Mouse (Mus musculus): ENCODE data around the gene Chrna9.

Gene Chrna9

DNA sequence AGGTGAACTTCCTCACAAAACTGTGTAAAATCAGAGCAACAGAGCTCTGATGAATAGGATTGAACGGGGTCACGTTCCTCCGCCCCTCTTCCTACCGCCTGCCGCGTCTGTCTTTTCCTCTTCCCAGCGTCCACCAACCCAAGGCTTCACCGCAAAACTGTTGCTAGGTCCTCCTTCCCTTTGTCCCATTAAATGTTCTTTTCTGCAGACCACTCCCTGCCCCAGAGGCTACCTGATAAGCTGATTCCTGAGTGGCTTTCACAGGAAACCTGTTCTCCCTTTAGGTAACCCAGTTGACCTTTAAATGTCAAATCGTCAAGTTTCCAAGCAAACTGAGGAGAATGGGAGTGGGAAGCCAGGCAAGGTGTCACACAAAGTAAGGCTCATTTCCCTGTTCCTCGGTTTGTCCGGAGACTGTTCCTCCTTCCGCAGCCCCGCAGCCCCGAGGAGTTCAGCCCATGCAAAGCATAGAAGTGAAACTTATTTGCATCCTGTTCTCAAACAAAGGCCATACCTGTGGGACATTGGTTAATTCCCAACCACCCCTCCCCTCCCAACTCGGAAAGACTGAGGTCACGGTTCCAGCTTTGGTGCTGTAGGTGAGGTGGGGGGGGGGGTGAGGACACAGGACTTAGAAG, 70.4 kb downstream of the Chrna9 start:
- CTCF ChIA-PET, result interaction anchor here (0.6 kb wide), 1 partner anchor 127 kb away, joined by 4 read pairs; no protein-coding TSS in a partner anchor

- CTCF ChIA-PET, result interaction anchor here (0.5 to 0.6 kb wide), 2 partner anchors 41 to 91 kb away, joined by 3 read pairs; no protein-coding TSS in a partner anchor
These were observed 73.7 kb downstream of the Chrna9 start for GRCm38 (mm10) chr5:66008245-66008967.

GRCm38 (mm10) chr5:66013999-66014398, 79.3 kb downstream of the Chrna9 start:
- CTCF ChIA-PET, result interaction anchor here (0.7 kb wide), 1 partner anchor 64 kb away, joined by 4 read pairs; no protein-coding TSS in a partner anchor

- CTCF ChIA-PET, result interaction anchor here (0.7 kb wide), 1 partner anchor 63 kb away, joined by 4 read pairs; no protein-coding TSS in a partner anchor
These were observed 79.7 kb downstream of the Chrna9 start for GRCm38 (mm10) chr5:66014437-66014836.

DNA sequence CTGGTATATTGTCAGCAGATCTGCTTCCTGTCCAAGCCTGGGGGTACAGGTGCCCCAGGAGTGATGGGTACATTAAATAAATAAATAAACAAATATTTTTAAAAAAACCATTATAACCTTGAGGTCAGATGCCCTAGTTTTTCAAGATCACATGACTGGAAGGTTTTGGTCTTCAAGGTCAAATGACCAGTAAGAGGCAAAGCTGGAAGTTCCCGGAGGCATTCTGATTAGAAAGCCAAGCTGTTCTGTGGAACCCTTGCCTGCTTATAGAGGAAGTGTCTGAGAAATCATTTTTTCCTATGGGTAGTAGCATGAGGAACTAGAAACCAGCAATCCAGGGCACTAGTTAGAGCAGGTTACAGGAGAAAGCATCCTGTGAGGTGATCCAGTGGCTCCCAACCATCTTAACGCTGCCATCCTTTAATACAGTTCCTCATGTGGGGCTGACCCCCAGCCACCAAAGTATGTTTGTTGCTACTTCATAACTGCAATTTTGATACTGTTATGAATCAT, 80.8 kb downstream of the Chrna9 start:
- CTCF ChIA-PET, result interaction anchor here (0.5 kb wide), 1 partner anchor 393 kb away, joined by 5 read pairs; no protein-coding TSS in a partner anchor

- CTCF ChIA-PET, result interaction anchor here (0.7 kb wide), 1 partner anchor 101 kb away, joined by 4 read pairs; no protein-coding TSS in a partner anchor
These were observed 92.1 kb downstream of the Chrna9 start for GRCm38 (mm10) chr5:66026796-66027195.

All from spleen, embryonic (tissue).